Mouse (Mus musculus) cerebellum, adult 18-20 months (tissue): ENCODE data around the gene Mindy3.
A peak's percentile ranks its signal among the peaks of the same experiment; 100 is the strongest.

Experiments used
- DNase-seq, 2 experiments: peaks; one replicate each; pipeline ENCODE4 v3.0.0; 2021

The Mindy3 gene

GRCm38 (mm10) chr2:12368451-12368850 is 50.8 kb downstream of the Mindy3 start:
- no peak for DNase-seq

- no peak for DNase-seq
Measured at GRCm38 (mm10) chr2:12368016-12368415, 51.3 kb downstream of the Mindy3 start.

GRCm38 (mm10) chr2:12361310-12361709 is 58.0 kb downstream of the Mindy3 start:
- no peak for DNase-seq

GRCm38 (mm10) chr2:12354837-12355236 is 64.4 kb downstream of the Mindy3 start:
- no peak for DNase-seq

- DNase-seq, result no peak
Measured at GRCm38 (mm10) chr2:12348914-12349313, 70.4 kb downstream of the Mindy3 start.

- no peak for DNase-seq
Measured at GRCm38 (mm10) chr2:12331962-12332361, 87.3 kb downstream of the Mindy3 start.

- DNase-seq, result no peak
Measured at GRCm38 (mm10) chr2:12329620-12330019, 89.7 kb downstream of the Mindy3 start.

GRCm38 (mm10) chr2:12329068-12329407 is 90.2 kb downstream of the Mindy3 start:
- no peak for DNase-seq

GRCm38 (mm10) chr2:12328355-12329067 is 90.8 kb downstream of the Mindy3 start:
- no peak for DNase-seq

GRCm38 (mm10) chr2:12327691-12328354 is 91.4 kb downstream of the Mindy3 start:
- no peak for DNase-seq

GRCm38 (mm10) chr2:12327216-12327615 is 92.1 kb downstream of the Mindy3 start:
- DNase-seq, result no peak

- DNase-seq, result no peak
Measured at GRCm38 (mm10) chr2:12325868-12326267, 93.4 kb downstream of the Mindy3 start.

GRCm38 (mm10) chr2:12325417-12325816 is 93.9 kb downstream of the Mindy3 start:
- no peak for DNase-seq

- DNase-seq, result no peak
Measured at GRCm38 (mm10) chr2:12320914-12321313, 98.4 kb downstream of the Mindy3 start.

- no peak for DNase-seq
Measured at GRCm38 (mm10) chr2:12318715-12319114, 100.6 kb downstream of the Mindy3 start.

- no peak for DNase-seq
Measured at GRCm38 (mm10) chr2:12318036-12318435, 101.2 kb downstream of the Mindy3 start.

GRCm38 (mm10) chr2:12317343-12317742 is 101.9 kb downstream of the Mindy3 start:
- no peak for DNase-seq

- no peak for DNase-seq
Measured at GRCm38 (mm10) chr2:12316361-12316760, 102.9 kb downstream of the Mindy3 start.

- no peak for DNase-seq
Measured at GRCm38 (mm10) chr2:12314028-12314427, 105.2 kb downstream of the Mindy3 start.

- no peak for DNase-seq
Measured at GRCm38 (mm10) chr2:12308466-12308865, 110.8 kb downstream of the Mindy3 start.

GRCm38 (mm10) chr2:12307311-12307710 is 112.0 kb downstream of the Mindy3 start:
- no peak for DNase-seq

- DNase-seq, result no peak
Measured at GRCm38 (mm10) chr2:12305064-12305650, 114.1 kb downstream of the Mindy3 start.

GRCm38 (mm10) chr2:12301431-12302170 is 117.7 kb downstream of the Mindy3 start, which contains the start of gene Itga8:
Itga8 (minus strand) TSS chr2:12301922.
- DNase-seq, result peak; percentile 55 to 73
